Mouse (Mus musculus): ENCODE measurements around the gene Tchh.

The Tchh gene

DNA sequence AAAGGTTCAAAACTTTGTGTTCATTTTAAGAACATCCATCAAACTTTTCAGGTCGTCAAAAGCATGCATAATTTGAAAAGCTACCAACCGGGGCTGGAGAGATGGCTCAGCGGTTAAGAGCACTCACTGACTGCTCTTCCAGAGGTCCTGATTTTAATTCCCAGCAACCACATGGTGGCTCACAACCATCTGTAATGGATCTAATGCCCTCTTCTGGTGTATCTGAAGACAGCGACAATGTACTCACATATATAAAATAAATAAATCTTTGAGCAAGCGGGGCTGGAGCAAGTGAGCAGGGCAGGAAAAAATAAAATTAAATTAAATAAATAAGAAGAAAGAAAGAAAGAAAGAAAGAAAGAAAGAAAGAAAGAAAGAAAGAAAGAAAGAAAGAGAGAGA is 52.6 kb downstream of the Tchh start:
- DNase-seq (ENCODE audit: low read depth), result peak; percentile 15

DNA sequence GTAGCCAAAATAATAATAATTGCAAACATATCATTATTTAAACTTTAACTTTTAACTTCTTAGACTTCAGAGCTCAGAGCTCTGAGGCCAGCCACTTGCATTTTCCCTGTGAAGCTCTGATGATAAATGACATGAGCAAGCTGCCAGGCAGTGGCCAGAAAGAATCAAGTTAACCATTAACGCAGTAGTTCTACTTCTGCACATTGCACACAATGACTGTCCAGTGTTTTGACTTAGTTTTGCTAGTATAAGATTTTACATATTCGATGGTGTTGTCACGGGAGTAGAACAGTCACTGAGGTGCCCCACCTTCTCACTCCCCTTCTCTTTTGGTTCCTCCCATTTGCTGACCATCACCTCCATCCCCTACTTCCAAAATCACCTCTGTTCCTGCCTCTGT is 55.0 kb downstream of the Tchh start:
- DNase-seq (ENCODE audit: low read depth), result no peak
